Mouse (Mus musculus): ENCODE results near the gene Ak4.

- TF ChIP-seq CTCF (IDR thresholded peaks at IDR 0.05; ENCODE audit: borderline replicate concordance, extremely low read depth, insufficient read depth, insufficient read length): no peak
- no peak for TF ChIP-seq POLR2A (IDR thresholded peaks at IDR 0.05; ENCODE audit: borderline replicate concordance, extremely low read depth, insufficient read depth, insufficient read length, poor library complexity, severe bottlenecking)
Observed at GRCm38 (mm10) chr4:101442791-101443190, 23.7 kb downstream of the Ak4 start.

Measured in brain, embryonic 14.5 days (tissue).